Mouse (Mus musculus) stomach, postnatal 0 days (tissue): ENCODE data around the gene Scn8a.

Source experiments
- CTCF ChIP-seq: IDR thresholded peaks from 2 replicates; pipeline ENCODE4 v1.5.1; 2016; ENCODE audit warnings: antibody characterized with exemption, low read depth, mild to moderate bottlenecking, moderate library complexity
- EP300 ChIP-seq: optimal IDR thresholded peaks from 2 replicates; pipeline ENCODE3; 2016; ENCODE audit warnings: antibody characterized with exemption

DNA sequence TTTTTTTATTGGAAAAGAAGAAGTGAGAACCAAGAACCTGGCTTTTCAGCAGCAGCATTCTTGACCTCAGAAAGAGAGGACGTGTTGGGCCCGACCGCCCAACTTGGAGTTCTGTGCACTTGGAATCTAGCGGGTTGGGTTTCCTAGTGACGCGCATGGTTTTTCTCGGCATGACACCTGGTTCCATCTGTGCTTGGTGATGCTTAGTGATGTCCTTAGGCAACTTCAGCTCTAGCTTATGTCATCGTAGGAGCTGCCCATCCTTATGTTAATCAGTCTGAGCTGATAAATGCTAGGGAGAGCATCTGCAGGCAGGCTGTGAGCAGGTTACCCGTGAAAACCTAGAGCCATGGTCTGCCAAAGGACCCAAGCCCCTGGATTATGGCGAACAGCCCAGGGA lies 120.6 kb downstream of the Scn8a start:
- TF ChIP-seq CTCF (no peak), EP300 (no peak)
